Mouse (Mus musculus) spleen, adult 2 months (tissue): ENCODE data around the gene Zmynd19.

Experiments used
- CTCF ChIP-seq: fragments of 200-500 bp; IDR thresholded peaks from 2 replicates; pipeline ENCODE4 v1.5.1; 2011; ENCODE audit warnings: mild to moderate bottlenecking, inconsistent platforms; ENCODE audit not compliant: insufficient read depth, insufficient read length, insufficient replicate concordance; ENCODE audit errors: extremely low read depth
- POLR2A ChIP-seq: fragments of 200-500 bp; IDR thresholded peaks from 2 replicates; pipeline ENCODE4 v1.6.1; 2011; ENCODE audit warnings: low read depth, low read length, inconsistent platforms

DNA sequence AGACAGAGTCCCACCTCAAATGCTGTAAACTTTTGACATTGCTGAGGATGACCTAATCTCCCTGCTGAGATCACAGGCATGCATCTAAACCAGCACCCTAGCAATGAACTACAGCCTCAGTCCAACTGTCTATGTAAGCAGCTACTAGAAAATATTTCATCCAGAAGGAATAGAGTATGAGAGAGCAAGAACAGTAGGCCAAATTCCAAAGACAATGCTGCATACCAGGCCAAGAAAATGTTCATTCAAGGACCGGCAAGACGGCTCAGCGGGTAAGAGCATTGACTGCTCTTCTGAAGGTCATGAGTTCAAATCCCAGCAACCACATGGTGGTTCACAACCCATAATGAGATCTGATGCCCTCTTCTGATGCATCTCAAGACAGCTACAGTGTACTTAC, 34.8 kb upstream of the Zmynd19 start:
- no peak for TF ChIP-seq POLR2A
- no peak for TF ChIP-seq CTCF
